Mouse (Mus musculus) kidney, adult 9 months (tissue): Measurements from ENCODE around the gene Ggt5.

Experiments
- DNase-seq: peaks from one replicate; pipeline ENCODE4 v3.0.0; 2022

Ggt5 gene

DNA sequence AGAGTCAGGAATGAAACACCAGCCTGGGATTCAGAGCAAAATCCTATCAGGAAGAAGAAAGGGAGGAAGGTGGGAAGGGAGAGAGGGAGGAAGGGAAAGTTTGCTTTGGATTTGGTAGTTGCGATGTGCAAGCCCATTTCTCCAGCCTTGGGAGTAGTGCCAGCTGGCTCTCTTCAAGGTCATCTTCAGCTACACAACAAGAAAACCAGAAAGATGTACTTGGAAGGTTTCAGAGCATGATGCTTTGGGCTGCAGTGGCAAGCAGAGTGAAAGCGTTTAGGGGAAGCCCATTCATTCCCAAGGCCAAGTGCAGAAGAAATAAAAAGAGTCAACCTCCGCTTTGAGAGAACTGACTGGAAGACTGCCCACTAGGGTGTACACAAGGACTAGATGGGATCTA is 38.4 kb downstream of the Ggt5 start:
- DNase-seq, result no peak

DNA sequence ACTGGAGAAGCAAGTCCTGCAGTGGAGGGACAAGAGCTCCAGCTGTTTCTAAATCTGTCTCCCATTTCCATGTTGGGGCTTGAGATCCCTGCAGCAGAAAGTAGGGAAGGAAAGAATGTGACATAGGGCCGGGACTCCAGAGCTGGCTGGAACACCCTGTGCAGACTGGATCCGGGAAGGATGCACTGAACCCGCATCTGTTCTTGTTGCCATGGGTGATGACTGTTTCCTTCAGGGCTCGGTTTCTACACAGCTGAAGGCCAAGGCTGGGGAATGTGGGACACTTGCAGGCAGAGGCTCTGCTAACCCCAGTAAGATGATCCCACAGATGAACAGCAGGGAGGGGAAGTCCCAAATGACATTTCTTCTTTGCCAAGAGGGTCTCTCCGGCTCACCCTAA is 43.5 kb downstream of the Ggt5 start:
- DNase-seq, result no peak

DNA sequence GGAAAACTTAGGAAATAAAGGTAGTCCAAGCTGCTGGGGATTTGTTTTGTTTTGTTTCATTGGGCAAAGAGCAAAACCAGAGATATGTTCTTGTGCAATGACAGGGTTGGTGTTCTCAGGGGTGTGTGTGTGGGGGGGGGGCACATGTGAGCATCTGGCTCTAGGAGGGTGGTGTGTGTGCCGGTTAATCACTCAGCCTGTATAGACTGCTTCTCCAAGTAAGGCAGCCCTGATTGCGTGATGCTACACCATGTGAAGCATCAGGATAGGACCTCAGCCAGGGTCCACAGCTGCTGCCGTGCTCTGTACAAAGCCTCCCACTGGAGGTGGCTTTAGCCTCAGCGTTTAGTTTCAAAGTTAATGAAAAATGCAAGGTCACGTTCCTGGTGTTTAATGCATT is 43.9 kb downstream of the Ggt5 start:
- no peak for DNase-seq

DNA sequence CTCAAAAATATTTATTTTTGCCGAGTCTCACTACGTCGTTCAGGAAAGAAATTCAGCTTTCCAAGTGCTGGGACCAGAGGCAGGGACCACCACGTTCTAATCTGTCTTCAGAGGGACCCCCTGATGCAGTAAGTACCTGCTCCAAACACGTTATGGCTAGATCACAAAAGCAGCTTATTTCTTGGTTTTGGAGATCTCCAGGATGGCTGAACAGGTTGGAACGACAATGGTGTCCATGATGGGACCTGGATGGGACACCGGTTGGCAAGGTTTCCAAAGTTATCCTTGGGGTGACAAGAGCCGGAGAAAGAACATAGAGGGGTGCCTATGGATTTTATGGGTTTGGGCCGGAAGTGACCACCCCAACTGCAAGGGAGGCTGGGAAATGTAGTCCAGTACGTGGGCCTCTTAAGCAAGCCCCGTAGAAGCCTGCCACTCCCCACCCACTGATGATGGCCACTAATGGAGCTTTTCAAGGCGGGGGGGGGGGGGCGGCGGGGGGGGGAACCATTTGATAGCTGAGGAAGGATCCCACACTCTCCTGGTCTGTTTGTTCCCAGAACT is 44.5 kb downstream of the Ggt5 start:
- no peak for DNase-seq

DNA sequence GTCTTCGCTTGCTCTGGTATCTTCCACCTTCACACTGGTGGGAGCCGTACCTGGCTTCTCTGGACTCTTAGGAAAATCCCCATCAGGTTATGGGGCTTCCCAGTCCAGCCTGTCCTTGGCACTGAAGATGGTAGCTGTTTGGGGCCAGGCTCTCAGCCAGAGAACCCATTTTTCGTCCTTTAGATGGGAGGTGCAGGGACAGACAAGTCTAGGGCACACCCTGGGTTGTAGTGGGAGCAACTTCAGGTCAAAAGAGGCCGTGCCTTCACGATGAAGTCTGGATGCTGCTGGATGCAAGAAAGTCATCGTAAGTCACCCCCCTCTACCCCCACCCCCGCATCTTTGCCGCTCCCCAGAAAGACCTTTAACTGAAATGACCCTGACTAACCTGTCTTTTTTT is 45.5 kb downstream of the Ggt5 start:
- DNase-seq, result no peak

DNA sequence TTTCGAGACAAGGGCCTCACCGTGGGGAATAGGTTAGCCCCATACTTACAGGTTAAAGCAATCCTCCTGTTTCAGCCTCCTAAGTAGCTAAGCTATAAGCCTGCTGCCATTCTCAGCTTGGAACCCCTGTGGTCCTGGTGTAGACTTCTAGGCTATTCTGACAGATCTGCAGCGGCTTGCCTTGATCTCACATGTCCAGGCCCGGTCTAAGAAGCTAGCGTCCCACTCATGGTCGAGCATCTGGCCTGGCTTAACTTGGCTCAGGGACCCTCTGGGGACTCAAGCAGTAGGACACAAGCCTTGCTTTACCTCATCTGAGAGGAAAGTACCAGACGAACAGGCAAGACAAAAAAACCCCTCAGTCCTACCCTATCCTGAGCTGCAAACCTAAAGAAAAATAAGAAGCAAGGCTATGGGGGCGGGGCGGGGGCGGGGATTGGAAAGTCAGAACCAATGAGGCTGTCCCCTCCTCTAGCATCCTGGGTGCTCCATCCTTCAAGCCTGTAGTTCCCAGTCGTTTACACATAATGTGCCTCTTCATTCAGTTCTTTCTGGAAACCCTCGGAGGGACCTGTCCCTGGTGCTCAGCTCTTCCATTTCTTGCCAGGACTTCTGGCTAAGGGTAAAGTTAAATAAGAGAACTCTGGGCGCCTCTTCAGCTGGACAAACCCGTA is 46.0 kb downstream of the Ggt5 start:
- no peak for DNase-seq

DNA sequence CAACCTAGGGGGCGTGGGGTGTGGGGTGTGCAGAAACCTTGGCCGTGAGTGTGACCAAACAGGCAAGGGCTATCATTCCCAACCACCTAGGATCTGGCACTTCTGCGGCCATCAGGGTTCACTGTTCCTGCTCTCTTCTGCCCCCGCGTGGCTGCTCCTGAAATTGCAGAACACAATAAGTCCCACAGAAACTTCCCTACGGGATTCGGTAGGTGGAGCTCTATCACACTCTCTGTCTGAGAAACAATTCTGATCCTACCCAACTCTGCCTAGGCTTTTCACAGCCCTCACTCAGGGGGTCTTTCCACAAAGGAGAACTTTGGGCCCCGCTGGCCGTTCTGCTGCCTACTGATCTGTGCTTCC is 46.5 kb downstream of the Ggt5 start:
- peak; percentile 92 for DNase-seq

DNA sequence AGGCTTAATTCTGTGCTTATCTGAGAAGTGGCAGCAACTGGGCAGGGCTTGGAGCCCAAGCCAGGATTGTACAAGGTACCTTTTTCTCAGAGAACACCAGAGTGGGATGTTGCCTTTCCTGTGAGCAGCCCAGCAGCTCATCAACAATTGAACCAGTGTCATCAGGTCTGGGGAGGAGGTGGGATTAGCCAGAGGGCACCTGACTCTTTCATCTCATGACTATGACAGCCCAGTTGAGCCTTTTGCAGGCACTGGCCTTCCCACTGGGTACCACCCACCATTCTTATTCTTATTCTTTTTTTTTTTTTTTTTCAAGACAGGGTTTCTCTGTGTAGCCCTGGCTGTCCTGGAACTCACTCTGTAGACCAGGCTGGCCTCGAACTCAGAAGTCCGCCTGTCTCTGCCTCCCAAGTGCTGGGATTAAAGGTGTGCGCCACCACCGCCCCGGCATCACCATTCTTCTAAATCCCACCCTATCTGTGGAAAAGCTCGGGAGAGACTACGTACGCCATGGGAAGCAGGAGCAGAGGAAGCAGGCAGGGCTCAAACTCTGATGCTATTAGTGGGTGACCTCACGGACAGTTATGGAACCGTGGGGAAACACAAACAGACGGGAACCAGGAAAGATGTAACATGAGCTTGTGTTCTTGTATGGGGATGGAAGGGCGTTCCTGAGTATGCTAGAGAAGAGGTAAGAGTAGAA is 47.1 kb downstream of the Ggt5 start:
- no peak for DNase-seq

DNA sequence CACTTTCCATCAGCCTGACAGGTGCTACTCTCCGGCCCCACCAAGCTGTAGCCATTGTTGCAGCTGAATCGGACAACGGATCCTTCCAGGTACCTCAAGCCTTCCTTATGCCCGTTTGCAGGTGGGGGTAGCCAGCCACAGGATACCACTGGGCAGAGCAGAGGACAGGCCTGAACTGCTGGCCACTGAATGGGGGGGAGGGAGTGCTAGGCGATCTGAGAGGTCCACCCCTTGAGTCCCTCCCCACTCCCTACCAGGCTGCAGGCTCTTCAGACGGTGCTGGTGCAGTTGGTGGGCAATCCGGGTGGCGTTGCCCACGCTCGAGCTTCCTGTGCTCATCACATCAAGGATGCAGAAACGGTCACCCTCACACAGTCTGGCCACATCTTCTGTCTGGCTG is 48.6 kb downstream of the Ggt5 start:
- no peak for DNase-seq

DNA sequence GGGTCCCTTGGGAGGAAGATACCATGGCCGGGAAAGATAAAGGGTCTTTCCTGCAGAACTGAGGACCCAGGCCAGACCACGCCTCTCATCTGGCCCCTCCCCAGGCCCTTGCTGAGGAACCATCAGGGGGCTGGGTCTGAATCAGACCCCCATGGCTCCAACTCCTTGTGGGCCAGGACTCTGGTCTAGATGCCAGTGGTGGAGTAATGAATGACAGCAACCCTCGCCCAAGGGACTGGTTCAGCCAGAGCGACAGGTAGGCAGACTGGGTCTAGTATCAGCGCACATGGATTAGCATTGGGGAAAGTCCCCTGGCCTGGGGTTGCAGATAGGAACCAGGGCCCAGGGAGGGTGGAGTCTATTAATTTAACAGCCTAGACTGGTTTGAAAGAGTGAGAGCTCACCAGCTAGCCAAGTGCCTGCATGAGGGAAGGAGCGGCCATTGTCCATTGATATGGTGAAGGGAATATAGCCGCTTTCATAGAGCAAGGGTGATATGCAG is 52.6 kb downstream of the Ggt5 start:
- DNase-seq, result peak; percentile 3

DNA sequence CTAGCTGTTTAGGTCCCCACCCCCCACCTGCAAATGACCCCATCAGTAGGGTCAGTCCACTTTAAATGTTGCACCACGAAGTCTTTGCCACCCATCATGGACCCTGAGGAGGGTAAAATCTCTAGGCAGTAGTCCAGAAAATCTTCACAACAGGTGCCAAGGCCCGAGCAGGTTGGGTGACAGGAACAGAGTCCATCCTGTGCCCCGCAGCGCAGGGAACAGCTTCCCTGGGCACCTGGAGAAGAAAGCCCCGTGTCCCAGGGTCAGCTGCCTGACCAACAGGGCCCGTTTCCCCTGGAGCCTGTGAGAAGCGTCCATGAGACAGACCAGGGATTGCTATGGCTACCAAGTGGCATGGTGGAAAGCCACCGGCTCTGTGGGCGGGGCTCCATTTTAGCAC is 53.3 kb downstream of the Ggt5 start:
- peak; percentile 65 for DNase-seq

DNA sequence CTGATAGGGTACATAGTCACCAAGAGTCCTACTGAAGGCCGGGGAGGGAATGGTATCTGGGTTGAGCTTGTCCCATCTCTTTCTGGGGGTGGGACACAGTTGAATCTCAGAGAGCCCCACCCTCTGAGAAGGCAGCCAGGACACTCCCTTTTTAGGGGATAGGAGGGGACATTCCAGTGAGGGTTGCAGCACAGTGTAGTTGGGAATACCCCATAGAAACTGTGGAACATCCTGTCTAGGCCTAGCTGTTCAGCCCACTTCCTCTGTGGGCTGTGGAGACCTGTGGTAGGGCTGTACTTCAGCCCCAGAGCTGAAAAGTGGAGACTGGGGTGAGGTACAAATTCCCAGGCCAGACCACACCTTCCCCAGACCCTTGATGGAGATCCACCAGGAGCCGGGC is 53.8 kb downstream of the Ggt5 start:
- no peak for DNase-seq

DNA sequence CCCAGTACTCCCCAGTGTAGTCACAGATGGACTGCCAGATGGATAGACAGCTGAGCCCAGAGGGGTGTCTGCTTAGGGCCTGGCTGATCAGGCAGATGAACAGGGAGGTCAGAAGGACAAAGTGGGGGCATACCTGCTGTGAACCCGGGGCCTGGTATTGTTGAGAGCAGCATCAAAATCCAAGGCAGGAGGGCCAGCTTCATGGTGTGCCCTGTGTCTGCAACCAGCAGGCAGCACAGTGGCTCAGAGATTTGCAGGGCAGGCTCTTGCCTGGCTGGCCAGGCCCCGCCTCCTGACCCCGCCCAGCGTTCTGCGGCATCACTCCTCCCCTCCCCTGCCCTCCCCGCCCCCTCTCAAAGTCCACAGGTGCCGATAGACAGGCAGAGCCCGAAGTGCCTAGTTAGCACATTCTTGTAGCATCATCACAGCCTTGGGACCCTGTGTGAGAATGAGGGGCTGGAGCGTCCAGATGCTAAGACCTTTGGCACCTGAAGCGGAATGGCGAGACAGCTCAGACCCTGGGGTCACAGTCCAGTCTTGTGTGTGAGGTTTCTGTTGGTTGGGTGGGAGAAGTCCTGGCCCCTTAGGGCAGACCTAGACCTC is 54.7 kb downstream of the Ggt5 start, which contains the start of gene Susd2:
Gene Susd2, minus strand, starts transcription at position 268 of the 603 bp plus-strand sequence.
- peak; percentile 94 for DNase-seq

DNA sequence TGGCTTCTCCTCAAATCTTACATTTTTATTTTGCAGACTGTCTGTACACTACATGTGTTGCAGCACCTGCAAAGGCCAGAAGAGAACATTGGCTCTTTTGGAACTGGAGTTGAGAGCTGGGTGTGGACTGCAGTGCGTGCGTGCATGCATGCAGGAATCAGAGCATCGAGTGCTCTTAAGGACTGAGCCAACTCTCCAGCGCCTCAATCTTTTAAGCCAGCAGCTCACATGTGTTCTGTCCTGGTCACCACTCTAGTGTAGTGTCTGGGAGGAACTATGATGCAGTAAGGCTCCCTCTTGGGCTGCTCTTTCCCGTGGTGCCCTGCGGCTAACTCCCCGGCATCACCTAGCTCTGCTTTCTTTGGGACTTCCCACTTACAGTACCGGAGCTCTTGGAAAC is 56.5 kb downstream of the Ggt5 start:
- no peak for DNase-seq

DNA sequence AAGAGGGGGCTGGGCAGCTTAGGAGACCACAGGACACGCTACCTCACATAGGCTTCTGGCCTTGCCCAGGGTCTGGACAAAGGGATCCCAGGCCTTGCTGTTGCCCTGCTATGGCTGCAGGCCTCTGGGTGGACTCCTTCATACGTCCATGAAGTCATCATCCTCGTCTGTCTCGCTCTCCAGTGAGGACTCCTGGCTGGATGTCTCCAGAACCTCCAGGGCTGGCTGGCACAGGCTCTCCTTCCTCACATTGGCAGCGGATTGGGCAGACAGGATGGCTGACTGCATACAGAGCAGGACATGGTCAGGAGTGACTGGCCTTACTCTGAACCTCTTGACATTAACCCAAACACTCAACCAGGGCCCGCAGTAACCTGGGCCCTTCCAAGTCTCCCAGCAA is 57.3 kb downstream of the Ggt5 start:
- no peak for DNase-seq

DNA sequence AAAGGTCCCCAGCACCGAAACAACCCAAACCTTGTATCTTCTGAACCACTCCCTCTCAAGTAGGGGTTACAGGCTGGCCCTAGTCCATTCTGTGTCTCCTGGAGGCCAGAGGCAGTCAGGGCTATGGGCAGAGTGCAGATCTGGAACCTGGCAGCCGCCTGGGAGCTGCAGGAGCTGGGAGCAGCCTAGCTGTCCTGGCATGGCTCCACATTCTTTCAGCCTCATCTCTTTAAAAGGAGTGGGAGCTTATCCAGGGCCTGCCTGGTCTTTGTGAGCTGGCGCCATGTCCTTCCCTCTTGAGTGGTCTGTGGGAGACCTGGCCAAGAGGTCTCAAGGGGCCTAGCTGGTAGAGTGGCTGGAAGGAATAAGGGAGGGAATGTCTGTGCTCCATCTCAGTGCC is 58.2 kb downstream of the Ggt5 start:
- peak; percentile 87 for DNase-seq

DNA sequence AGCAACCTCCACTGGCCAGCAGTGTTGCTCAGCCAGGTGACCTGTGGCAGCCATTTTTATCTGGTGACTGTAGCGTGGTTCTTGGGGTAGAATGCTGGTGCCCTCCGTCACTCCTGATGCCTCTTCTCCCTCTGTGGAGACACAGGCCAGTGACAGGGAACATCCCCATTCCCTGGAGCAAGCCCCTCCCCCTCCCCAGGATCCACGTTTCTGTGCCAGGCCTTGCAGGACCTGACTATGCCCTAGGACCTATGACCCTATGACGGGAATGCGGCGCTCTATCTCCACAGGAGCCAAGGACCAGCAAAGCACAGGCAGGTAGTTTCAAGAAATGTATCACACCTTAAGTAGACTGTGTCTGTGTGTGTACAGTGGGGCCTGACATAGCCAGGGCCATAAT is 59.0 kb downstream of the Ggt5 start:
- no peak for DNase-seq

DNA sequence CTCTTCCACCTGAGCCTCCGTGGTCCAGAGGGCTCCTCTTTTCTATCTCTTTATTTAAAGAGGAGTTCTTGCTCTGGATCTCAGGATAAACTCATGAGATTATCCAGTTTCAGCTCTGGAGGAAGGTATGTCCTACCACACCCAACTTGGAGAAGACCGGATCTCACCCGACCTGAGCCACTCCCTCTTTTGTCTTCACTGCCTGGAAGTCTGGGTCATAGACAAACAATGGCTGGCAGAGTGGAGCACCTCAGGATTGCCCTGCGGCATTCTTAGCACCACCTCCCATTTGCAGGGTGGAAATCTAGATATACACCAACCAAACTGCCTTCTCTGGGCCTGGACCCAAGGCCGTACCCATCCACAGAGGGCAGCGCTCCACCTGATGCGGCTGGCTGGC is 59.9 kb downstream of the Ggt5 start:
- DNase-seq, result no peak

DNA sequence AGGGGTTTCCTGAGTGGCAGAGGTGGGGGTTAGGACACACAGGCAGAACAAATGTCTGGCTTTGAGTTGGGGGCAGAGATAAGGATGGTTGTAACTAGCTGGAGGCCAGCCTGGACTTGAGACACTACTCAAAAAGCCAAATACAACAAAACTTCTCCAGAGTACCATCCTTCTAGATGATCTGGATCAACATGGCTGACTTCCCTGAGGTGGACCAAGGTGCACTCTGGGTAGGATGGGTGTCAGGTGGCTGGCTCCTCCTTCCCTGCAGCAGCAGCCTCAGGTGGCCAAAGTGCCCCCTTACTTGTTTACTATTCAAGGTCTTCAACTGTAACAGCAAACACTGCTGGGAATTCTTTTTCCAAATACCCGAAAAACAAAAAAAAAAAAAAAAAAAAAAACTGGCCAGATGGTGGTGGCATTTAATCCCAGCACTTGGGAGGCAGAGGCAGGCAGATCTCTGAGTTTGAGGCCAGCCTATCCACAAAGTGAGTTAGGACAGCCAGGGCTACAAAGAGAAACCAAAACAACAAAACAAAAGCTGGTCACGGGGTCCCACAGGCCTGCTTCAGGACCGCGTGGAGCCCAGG is 60.4 kb downstream of the Ggt5 start:
- DNase-seq, result no peak

DNA sequence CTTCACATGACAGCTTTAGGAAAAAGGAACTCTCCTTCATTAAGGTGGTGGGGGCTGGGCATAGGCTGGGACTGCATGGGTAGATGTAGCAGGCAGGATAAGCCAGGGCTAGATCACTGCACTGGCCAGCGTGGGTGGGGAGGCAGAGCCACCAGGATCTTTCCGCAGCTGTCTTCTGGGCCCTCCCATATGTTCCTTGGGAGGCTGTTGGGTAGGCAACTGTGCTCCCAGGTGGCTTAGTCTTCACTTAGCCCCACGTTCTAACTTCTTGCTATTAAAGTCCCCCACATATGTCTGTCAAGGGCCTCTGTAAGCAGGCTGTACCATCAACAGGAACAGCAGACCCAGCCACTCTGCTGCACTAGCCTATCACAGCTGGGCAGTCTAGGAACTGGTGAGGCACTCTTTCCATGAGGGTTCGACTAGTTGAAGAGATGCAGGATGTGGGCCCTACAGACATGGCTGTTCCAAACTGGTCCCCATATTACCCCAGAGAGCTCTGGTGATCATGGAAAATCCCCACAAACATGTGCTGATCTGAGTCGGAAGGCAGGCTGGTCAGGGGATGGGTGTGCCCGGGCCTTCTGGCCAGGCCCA is 61.3 kb downstream of the Ggt5 start:
- DNase-seq, result no peak

DNA sequence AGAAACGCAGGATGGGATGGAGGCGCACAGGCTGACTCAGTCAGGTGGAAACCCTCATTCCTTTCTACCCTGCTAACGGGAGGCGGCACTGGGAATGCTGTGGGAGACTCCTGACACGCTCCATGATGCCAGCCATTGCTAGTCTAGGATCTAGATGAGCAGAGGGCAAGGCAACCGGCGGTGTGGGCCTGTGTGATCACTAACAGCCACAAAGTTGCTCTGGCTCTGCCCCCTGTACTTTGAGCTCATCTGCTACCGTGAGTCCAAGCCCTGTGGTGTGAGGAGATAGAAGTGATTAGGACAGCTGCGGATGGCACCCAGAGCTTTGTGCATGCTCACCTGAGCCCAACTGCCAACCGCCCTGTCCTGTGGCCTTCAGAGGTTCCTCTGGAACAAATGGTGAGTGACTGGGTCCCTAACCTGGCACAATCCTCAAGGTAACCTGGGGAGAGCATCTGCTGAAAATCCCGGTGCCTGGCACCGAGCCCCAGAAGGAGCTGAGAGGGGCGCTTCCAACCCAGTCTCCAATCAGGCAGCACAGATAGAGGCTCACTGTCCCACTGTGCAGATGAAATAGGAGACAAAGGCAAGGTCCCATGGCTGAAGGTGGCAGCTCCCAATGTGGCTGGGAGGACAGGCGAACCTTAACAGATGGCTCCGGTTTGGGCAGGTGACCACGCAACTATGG is 62.4 kb downstream of the Ggt5 start:
- DNase-seq, result peak; percentile 73

DNA sequence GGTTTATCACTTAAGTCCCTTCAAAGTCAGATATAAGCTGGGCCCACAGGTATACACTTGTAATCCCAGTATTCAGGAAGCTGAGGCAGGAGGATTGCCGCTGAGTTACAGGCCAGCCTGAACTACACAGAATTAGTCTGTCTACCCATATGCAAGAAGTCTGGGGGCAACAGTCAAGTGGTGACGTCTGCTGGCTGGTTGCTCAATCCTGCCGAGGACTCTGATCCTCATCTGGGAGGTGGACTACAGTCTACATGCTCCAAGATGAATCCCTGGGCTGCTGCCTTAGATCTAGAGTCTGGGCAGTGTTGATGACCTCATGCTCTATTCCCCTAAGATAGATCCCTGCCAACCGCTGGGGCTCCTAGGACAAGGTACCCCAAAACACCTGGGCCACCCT is 64.9 kb downstream of the Ggt5 start:
- peak; percentile 62 for DNase-seq

DNA sequence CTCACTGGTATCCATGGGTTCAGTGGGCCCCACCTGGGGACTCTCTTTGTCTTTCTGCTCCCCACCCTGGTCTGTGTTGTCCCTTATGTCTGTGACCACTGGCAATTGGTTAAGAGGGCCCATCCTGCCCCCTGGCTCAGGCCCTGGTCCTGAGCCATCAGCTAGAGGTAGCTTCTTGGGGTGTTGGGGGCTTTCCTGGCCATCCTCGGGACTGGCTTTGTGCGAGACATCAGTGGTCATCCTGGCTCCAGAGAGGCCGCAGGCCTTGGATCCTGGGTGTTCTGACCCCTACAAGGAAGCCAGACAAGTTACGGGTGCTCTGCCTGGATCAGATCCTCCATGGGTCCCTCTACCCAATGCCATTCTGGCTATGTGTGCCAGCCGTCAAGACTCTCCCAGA is 68.0 kb downstream of the Ggt5 start:
- DNase-seq, result no peak
